Mouse (Mus musculus): ENCODE measurements around the gene Bicdl1.

GRCm38 (mm10) chr5:115658352-115658751, 73.1 kb downstream of the Bicdl1 start:
- TF ChIP-seq EP300 (optimal IDR thresholded peaks at IDR 0.05) (no peak), CTCF (IDR thresholded peaks at IDR 0.05; ENCODE audit: low read depth) (no peak)

Measured in stomach, postnatal 0 days (tissue).